Mouse (Mus musculus) CD8-positive naive resting alpha-beta T cell, adult 57 days (primary cell): Measurements from ENCODE around the gene Pkp3. TPM values are rescaled to one million over a fixed set of nuclear protein-coding genes. Genes with fewer than 3 reads are reported as not detected.

Experiments
- total RNA-seq: library from RNA; stranded (reverse); gene quantifications from one replicate; pipeline ENCODE4 v1.2.4, GENCODE M21; 2023

Pkp3 gene
- 37.8 TPM for total RNA-seq

DNA sequence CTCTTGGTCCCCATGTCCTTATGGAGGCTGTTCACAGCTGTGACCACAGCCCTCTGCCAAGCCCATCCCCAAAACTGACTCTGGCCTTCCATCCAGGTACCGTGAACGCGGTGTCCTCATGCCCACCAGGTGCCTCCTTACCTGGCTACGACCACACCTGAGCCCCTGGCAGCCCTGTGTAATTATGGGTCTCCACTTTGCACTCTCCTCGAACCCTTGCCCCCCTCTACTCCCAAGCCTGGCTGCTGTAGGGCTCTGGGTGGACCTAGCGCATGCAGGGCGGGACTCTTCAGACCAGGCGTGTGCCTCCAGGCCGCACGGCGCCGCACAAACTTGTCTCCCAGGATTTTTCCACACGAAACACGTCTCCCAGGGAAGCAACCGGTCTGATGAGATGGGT is at the start of gene Pkp3:
Gene Pkp3, plus strand, starts transcription at position 378 of the 400 bp plus-strand sequence.

DNA sequence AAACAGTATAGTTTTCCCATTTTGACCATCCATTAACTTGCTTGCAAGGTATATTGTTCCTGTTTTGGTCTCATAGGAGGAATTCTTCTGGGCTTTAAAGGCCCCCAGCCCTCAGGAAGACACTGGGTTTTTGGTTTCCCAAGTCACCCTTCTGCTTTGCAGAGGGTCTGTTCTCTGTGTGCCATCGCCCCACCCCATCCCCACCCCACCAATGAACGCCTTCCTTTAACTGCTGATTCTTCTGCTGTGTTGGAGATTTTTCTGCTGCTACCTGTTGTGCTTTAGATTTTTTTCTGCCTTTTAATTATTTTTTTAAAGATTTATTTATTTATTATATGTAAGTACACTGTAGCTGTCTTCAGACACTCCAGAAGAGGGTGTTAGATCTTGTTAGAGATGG is 49.2 kb upstream of the Pkp3 start, which contains the start of gene Gm17387:
Gene Gm17387, plus strand, starts transcription at position 301 of the 400 bp plus-strand sequence.

DNA sequence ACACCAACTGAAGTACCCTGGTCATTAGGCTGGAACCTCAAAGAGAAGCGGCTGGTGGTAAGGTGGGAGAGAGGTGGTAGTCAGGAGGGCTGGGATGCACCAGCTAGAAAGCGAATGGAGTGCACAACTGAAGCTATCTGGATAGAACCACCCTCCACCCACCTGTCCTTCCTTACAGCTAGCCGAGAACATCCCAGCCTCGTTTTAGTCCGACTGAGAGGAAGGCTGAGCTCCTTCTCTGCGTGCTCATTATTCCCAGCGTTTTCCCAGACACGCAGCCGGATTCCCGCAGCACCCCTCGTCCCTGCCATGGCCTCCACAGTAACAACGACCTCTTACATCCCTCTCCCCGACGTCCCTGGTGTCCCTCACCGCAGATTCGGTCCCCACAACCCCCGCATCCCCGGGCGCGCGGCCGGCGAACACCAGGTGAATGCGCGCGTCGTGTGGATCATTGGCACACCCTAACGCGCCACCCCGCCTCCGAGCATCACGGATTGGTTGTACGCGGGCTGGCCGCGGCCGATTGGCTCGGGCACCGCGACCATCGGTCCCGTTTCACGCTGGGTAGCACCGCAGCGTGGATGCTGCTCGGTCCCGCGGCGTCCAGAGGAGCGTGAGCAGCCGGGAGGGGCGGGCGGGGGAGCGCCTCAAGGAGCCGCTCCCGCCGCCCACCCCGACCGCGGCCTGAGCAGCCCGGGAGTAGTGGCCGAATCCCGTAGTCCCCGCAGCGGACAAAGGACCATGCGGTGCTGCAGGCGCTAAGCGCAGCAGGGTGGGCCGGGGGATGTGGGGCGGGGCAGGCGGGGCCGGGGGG is 17.4 kb upstream of the Pkp3 start, which contains the start of gene B4galnt4:
Gene B4galnt4, plus strand, starts transcription at position 679 of the 817 bp plus-strand sequence.

DNA sequence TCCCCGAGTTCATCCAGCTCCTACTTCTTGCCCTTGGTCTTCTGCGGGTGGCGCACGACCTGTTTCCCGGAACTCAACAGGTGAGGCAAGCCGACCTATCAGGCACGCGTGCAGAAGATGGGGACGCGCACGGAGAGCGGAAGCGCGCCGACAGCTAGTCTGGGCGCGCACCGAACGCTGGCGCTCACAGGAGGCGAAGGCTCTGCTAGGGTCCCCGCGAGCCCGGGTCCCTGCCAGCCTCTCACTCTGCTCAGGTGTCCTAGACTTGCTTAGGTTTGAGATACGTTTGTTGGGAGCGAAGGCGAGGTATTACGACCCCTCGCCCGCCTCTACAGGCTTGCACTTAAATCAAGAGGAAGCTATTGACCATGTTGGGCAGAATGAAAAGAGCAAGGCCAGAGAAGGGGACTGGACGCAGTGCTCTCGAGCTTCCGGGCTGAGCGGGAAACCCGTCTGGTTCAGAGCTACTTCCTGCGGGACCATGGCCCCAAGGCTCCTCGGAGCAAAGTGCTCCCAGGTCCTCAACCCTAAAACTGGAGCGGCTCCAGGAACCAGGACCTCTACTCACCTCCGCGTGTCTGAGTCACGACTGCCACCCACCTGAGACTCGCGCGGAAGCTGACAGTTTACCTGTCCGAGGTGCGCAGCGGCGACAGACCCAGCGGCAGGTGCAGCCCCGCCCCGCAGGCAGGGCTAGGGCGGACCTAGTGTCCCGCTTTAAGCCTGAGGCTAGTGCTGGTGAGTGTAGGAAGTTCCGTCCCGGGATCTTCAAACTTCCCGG is 22.1 kb downstream of the Pkp3 start, which contains the start of gene Sigirr:
Gene Sigirr, minus strand, starts transcription at position 662 of the 781 bp plus-strand sequence.

DNA sequence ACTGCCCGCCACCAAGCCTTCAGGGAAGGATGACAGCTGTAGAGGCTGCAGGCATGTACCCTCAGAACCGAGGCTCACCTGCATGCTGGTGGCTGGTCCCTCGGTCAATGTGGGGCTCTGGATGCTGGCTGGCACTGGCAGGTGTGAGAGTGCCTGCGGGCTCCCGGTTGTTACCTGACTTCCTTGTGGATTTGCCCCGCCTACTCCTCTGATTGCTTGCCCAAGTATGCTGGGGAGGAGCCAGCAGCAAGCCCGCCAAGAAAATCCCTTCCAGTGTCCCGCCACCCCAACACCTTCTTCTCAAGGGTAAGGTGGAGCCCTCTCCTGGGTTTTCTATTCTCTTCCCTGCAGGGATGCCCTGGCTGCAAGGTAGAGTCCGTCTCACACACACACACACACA is 39.6 kb downstream of the Pkp3 start, which contains the start of gene Ano9:
Gene Ano9, minus strand, starts transcription at position 171 of the 400 bp plus-strand sequence.

DNA sequence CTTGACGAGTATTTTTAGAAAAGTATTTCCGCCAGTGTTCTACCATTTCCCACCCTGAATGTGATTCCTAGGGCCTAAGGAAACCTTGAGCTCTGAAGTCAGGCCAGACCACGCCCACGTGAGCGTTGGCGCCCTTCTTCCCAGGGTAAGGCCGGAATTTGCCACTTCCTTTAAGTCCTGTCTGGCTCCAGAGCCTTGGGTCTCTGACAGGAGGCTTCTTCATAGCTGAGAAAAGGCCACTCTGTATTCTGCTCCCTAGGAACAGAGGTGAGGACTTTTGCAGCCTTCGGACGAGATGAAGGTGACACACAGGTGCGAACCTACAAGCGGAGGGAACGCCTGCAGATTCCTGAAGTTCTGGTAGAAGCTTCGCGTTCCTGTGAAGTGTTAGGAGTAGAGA is 44.2 kb downstream of the Pkp3 start, which contains the start of gene Ptdss2:
Gene Ptdss2, plus strand, starts transcription at position 138 of the 400 bp plus-strand sequence.

Other genes with a start within 250 kb of the Pkp3 start
- not detected for gene Urah, start 243.2 kb upstream of the Pkp3 start, total RNA-seq
- gene Scgb1c1, start 232.7 kb upstream of the Pkp3 start, total RNA-seq: not detected
- not detected for gene Odf3, start 230.4 kb upstream of the Pkp3 start, total RNA-seq
- gene Gm45785, start 221.9 kb upstream of the Pkp3 start, total RNA-seq: not detected
- 108 TPM for gene Ric8a, start 221.3 kb upstream of the Pkp3 start, total RNA-seq
- gene Bet1l, start 220.6 kb upstream of the Pkp3 start, total RNA-seq: 31.9 TPM
- gene Psmd13, start 196.2 kb upstream of the Pkp3 start, total RNA-seq: 77.9 TPM
- 8.5 TPM for gene Sirt3, start 195.9 kb upstream of the Pkp3 start, total RNA-seq
- not detected for gene Cox8b, start 177.8 kb upstream of the Pkp3 start, total RNA-seq
- not detected for gene Nlrp6, start 157.3 kb upstream of the Pkp3 start, total RNA-seq
- gene Pgghg, start 136.8 kb upstream of the Pkp3 start, total RNA-seq: 10.4 TPM
- gene Ifitm5, start 127.9 kb upstream of the Pkp3 start, total RNA-seq: not detected
- gene Gm45717, start 122.3 kb upstream of the Pkp3 start, total RNA-seq: not detected
- gene Ifitm2, start 122.2 kb upstream of the Pkp3 start, total RNA-seq: 16.1 TPM
- not detected for gene Ifitm1, start 111.0 kb upstream of the Pkp3 start, total RNA-seq
- 5.0 TPM for gene Ifitm3, start 67.4 kb upstream of the Pkp3 start, total RNA-seq
- 2.3 TPM for gene Ifitm6, start 60.3 kb upstream of the Pkp3 start, total RNA-seq
- not detected for gene Gm17387, start 49.1 kb upstream of the Pkp3 start, total RNA-seq
- 1.3 TPM for gene B4galnt4, start 17.1 kb upstream of the Pkp3 start, total RNA-seq
- 71.6 TPM for gene Sigirr, start 22.4 kb downstream of the Pkp3 start, total RNA-seq
- not detected for gene Ano9, start 39.6 kb downstream of the Pkp3 start, total RNA-seq
- 7.1 TPM for gene Ptdss2, start 44.2 kb downstream of the Pkp3 start, total RNA-seq
- 37.7 TPM for gene Rnh1, start 94.6 kb downstream of the Pkp3 start, total RNA-seq
- gene Hras, start 115.8 kb downstream of the Pkp3 start, total RNA-seq: 33.2 TPM
- gene Lrrc56, start 115.9 kb downstream of the Pkp3 start, total RNA-seq: 4.7 TPM
- 2.5 TPM for gene Lmntd2, start 135.9 kb downstream of the Pkp3 start, total RNA-seq
- gene Rassf7, start 137.6 kb downstream of the Pkp3 start, total RNA-seq: 8.1 TPM
- gene Phrf1, start 150.6 kb downstream of the Pkp3 start, total RNA-seq: 157 TPM
- gene Irf7, start 188.3 kb downstream of the Pkp3 start, total RNA-seq: 57.4 TPM
- gene Cdhr5, start 198.6 kb downstream of the Pkp3 start, total RNA-seq: not detected
- gene Sct, start 200.9 kb downstream of the Pkp3 start, total RNA-seq: not detected
- gene Drd4, start 213.8 kb downstream of the Pkp3 start, total RNA-seq: not detected
- 58.1 TPM for gene Deaf1, start 249.5 kb downstream of the Pkp3 start, total RNA-seq
- gene Tmem80, start 249.5 kb downstream of the Pkp3 start, total RNA-seq: 20.9 TPM